Mouse (Mus musculus) forebrain, postnatal 0 days (tissue): ENCODE data around the gene Arhgef19. TPM values are rescaled to one million over a fixed set of nuclear protein-coding genes. Genes with fewer than 3 reads are reported as not detected.

Experiments
- ATAC-seq: fragments of 200-750 bp; cut with Nextera tagmentation; 2 replicates; pipeline ENCODE4 v1.8.0; 2017; ENCODE audit warnings: mild to moderate bottlenecking, moderate library complexity
- DNase-seq: peaks from one replicate; pipeline ENCODE4 v3.0.0-alpha.2; 2015
- H3K27ac ChIP-seq: fragments of 300-500 bp; sonication (generic); 2 replicates; pipeline ENCODE4 v1.5.1; 2014; ENCODE audit warnings: low read depth, mild to moderate bottlenecking, antibody characterized with exemption, low read length, moderate library complexity, mixed read lengths
- H3K27me3 ChIP-seq: fragments of 300-500 bp; sonication (generic); 2 replicates; pipeline ENCODE4 v1.6.1; 2014; ENCODE audit warnings: mild to moderate bottlenecking, low read length, mixed read lengths; ENCODE audit not compliant: insufficient read depth
- H3K36me3 ChIP-seq: fragments of 300-500 bp; sonication (generic); 2 replicates; pipeline ENCODE4 v1.6.1; 2014; ENCODE audit warnings: mild to moderate bottlenecking, moderate library complexity; ENCODE audit not compliant: insufficient read depth
- H3K4me1 ChIP-seq: fragments of 300-500 bp; sonication (generic); 2 replicates; pipeline ENCODE4 v1.6.1; 2014; ENCODE audit warnings: antibody characterized with exemption; ENCODE audit not compliant: insufficient read depth
- H3K4me2 ChIP-seq: fragments of 300-500 bp; sonication (generic); 2 replicates; pipeline ENCODE4 v1.6.1; 2014; ENCODE audit warnings: low read depth, mild to moderate bottlenecking, moderate library complexity
- H3K4me3 ChIP-seq: fragments of 300-500 bp; sonication (generic); 2 replicates; pipeline ENCODE4 v1.5.1; 2014; ENCODE audit warnings: low read depth, low read length, mixed read lengths
- H3K9ac ChIP-seq: fragments of 300-500 bp; sonication (generic); 2 replicates; pipeline ENCODE4 v1.6.1; 2014; ENCODE audit warnings: mild to moderate bottlenecking
- H3K9me3 ChIP-seq: fragments of 300-500 bp; sonication (generic); 2 replicates; pipeline ENCODE4 v1.6.1; 2016; ENCODE audit warnings: low read length
- CTCF ChIP-seq: sonication (generic); IDR thresholded peaks from 2 replicates; pipeline ENCODE4 v1.5.1; 2016; ENCODE audit warnings: antibody characterized with exemption, control low read depth, low read depth
- WGBS: fragments of 180-500 bp; shearing (Covaris S2); extraction: QIAGEN DNeasy Blood & Tissue Kit; methylation state at CpG from one replicate; pipeline ENCODE4 v1.1.7; 2014; 5-methylcytosine and 5-hydroxymethylcytosine counted together
- polyA plus RNA-seq: library from polyadenylated mRNA; unstranded; fragments of >200 nt; fragmentation: Nextera tagmentation; extraction: Ambion mirVana; gene quantifications from 2 replicates; pipeline ENCODE4 v1.2.1, GENCODE M21; 2015
- total RNA-seq: library from RNA; depleted of rRNA; stranded (reverse); fragments of >200 nt; gene quantifications from 2 replicates; pipeline ENCODE4 v1.2.3, GENCODE M21; 2014

Arhgef19 gene
- total and polyA plus RNA-seq, 2 experiments from 2014 or later = 0.90 to 0.95 TPM

DNA sequence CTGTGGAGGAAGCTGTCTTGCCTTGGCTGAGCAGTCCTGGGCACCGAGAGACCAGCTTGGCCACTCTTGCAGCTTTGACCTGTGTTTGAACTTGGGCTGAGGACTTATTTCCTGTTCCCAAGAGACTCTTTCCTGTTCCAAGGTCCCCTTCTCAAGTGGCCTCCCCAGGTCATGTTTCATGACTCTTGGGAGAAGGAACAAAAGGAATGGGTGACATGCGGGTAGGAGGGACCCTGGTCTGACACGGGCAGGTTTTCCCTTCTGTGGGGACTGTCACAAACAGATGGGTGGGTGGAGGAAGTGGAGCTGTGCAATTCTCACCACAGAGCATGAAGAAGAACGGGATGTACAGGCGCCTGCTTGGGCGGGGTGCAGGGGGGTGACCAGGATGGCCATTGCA lies 32.4 kb downstream of the Arhgef19 start:
- Histone ChIP-seq H3K9me3 (no peaks in the 10 kb centered on the region), H3K4me2 (no peak overlapping the region), H3K4me3 (no peak overlapping the region), H3K36me3 (no peaks in the 10 kb centered on the region), H3K27me3 (no peaks in the 10 kb centered on the region), H3K9ac (no peak overlapping the region), H3K27ac (no peak overlapping the region), H3K4me1 (no peaks in the 10 kb centered on the region)
- ATAC-seq (no peak), DNase-seq (no peak)
- WGBS = 91% methylated on average over 6 of the region's 6 CpGs
- TF ChIP-seq CTCF = no peak

DNA sequence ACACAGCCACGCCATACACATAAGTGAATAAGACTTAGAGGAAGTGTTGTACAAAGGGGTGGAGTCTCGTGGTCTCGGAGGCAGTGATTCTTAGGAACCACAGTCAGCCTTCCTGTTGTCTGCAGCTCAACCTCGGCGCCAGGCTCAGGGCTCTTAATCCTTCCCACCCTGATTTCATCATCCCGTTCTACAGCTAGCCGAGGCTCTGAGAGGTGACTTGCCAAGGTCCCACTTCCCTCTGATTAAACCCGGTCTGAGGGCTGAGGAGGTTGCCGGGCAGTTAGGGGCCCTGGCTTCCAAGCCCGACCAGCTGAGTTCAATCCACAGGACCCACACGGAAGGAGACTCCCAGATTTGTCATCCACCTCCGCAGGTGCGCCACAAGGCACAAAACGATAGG lies 33.6 kb downstream of the Arhgef19 start:
- ATAC-seq = no peak
- H3K4me3 ChIP-seq = no peak overlapping the region
- no peaks in the 10 kb centered on the region for H3K9me3 ChIP-seq
- H3K27ac ChIP-seq = no peak overlapping the region
- no peak overlapping the region for H3K9ac ChIP-seq
- no peak for DNase-seq
- H3K36me3 ChIP-seq = no peaks in the 10 kb centered on the region
- H3K27me3 ChIP-seq = no peaks in the 10 kb centered on the region
- no peaks in the 10 kb centered on the region for H3K4me1 ChIP-seq
- TF ChIP-seq CTCF = no peak
- WGBS = 14% methylated on average over 14 of the region's 14 CpGs
- peak overlapping the region; percentile 30 for H3K4me2 ChIP-seq

DNA sequence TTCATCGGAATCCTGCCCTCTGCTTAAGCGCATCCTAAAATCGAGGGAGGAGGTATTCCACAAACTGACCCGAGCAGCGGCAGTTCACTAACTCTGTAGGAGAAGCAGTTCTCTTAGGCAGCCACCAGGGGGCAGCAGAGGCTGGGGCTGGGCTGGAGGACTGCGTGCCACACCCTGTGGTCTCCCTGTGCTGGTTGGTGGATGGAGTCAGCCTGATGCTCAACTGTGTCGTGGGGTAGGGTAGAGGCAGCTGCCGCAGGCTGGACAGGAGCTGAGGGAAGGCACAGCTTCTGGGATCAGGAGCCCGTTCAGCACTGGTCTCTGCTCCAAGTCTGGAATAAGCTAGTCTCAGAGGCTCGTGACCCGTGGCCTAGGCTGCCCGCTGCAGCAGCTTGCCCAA lies 34.0 kb downstream of the Arhgef19 start:
- Histone ChIP-seq H3K9ac (no peak overlapping the region), H3K4me3 (no peak overlapping the region), H3K4me1 (no peaks in the 10 kb centered on the region), H3K27ac (no peak overlapping the region), H3K4me2 (peak overlapping the region; percentile 30), H3K36me3 (no peaks in the 10 kb centered on the region), H3K9me3 (no peaks in the 10 kb centered on the region), H3K27me3 (no peaks in the 10 kb centered on the region)
- peak; percentile 86 for ATAC-seq
- peak; percentile 84 for DNase-seq
- WGBS = 18% methylated on average over 12 of the region's 12 CpGs
- peak; percentile 100 for TF ChIP-seq CTCF

GRCm38 (mm10) chr4:141274485-141275341 lies 35.4 kb downstream of the Arhgef19 start:
- H3K4me3 ChIP-seq = no peak overlapping the region
- ATAC-seq (peak; percentile 73), DNase-seq (peak; percentile 59)
- no peaks in the 10 kb centered on the region for H3K36me3 ChIP-seq
- WGBS = 42% methylated on average over 23 of the region's 23 CpGs
- no peaks in the 10 kb centered on the region for H3K9me3 ChIP-seq
- no peaks in the 10 kb centered on the region for H3K4me1 ChIP-seq
- no peaks in the 10 kb centered on the region for H3K27me3 ChIP-seq
- no peak for TF ChIP-seq CTCF
- H3K9ac ChIP-seq = no peak overlapping the region
- H3K27ac ChIP-seq = no peak overlapping the region
- H3K4me2 ChIP-seq = 0 out of 2 replicates have a peak overlapping the region, but pooled peaks have one; percentile 8

- H3K27me3 ChIP-seq = no peaks in the 10 kb centered on the region
- 86% methylated on average over 8 of the region's 8 CpGs for WGBS
- no peak overlapping the region for H3K27ac ChIP-seq
- no peak overlapping the region for H3K4me3 ChIP-seq
- H3K4me2 ChIP-seq = no peak overlapping the region
- ATAC-seq (no peak), DNase-seq (no peak)
- no peak for TF ChIP-seq CTCF
- no peaks in the 10 kb centered on the region for H3K4me1 ChIP-seq
- no peaks in the 10 kb centered on the region for H3K9me3 ChIP-seq
- H3K36me3 ChIP-seq = no peaks in the 10 kb centered on the region
- no peak overlapping the region for H3K9ac ChIP-seq
Observed at GRCm38 (mm10) chr4:141277157-141277556, 37.9 kb downstream of the Arhgef19 start.

DNA sequence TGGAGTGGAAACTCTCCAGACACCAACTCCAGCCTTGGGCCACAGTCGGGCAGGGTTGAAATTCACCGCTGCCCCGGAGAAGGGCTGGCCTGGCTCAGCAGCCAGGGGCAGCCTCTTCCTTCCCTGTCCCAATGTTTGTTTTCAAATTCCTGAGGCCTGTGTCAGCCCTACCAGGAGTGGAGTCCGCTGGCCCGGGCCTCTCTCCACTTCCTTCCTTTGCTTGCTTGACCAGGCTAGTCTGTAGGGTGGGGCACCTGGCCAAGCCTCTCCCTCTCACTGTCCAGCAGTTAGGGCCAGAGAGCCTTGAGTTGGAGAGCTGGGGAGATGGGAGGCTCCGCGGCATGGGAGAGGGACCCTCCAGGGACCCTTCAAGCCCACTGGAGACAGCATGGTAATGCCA lies 38.9 kb downstream of the Arhgef19 start:
- ATAC-seq (no peak), DNase-seq (no peak)
- WGBS = 69% methylated on average over 7 of the region's 7 CpGs
- Histone ChIP-seq H3K4me3 (no peak overlapping the region), H3K27ac (peak overlapping the region; percentile 35; the same call in 1 of the 2 replicates), H3K4me1 (no peaks in the 10 kb centered on the region), H3K9ac (no peak overlapping the region), H3K36me3 (no peaks in the 10 kb centered on the region), H3K9me3 (no peaks in the 10 kb centered on the region), H3K4me2 (no peak overlapping the region), H3K27me3 (no peaks in the 10 kb centered on the region)
- TF ChIP-seq CTCF = no peak

GRCm38 (mm10) chr4:141279327-141279726 lies 40.0 kb downstream of the Arhgef19 start:
- H3K4me3 ChIP-seq = no peak overlapping the region
- ATAC-seq = no peak
- no peaks in the 10 kb centered on the region for H3K4me1 ChIP-seq
- no peaks in the 10 kb centered on the region for H3K36me3 ChIP-seq
- H3K27me3 ChIP-seq = no peaks in the 10 kb centered on the region
- no peak overlapping the region for H3K9ac ChIP-seq
- no peak overlapping the region for H3K27ac ChIP-seq
- no peak for DNase-seq
- no peak overlapping the region for H3K4me2 ChIP-seq
- WGBS = 56% methylated on average over 15 of the region's 15 CpGs
- TF ChIP-seq CTCF = no peak
- no peaks in the 10 kb centered on the region for H3K9me3 ChIP-seq
